Mouse (Mus musculus): ENCODE measurements around the gene Zfp687. TPM values are rescaled to one million over a fixed set of nuclear protein-coding genes. Genes with fewer than 3 reads are reported as not detected.

Gene Zfp687
- polyA plus RNA-seq, 1 experiment from 2014 or later: 9.9 TPM

DNA sequence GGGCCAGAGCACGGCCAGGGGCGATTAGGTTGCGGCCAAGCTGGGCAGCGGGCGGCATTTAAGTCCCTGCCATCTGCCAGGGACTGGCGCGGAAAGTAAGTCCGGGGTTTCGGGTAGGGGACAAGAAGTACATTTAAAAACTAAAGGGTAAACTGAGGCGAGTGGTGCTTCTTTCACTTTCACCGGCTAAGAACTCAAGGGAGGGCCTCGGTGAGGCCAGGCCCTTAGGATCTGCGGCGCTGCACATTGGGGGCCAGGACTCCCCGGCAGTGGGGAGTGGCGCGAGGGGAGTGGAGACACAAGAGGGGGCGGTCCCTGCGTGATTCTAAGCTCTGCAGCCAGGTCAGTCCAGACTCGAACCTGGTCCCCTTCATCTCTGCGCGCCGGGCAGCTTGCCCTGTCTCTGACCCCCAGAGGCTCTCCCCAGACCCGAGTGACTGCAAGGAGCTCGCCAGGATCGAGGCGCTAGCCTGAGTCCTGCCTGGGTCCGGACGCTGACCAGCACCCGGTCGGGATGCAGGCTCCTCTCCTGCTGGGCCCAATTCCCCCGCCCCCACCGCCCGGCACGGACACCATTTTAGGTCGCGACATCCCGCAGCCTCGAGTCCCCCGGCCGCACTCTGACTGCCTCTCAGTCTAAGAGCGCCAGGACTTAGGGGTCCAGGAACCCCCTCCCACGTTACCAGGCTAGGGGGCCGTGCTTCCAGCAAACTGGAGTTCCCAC is 658 bp downstream of the Zfp687 start:
- DNase-seq (ENCODE audit: low spot score) (peak; percentile 74), ATAC-seq (no peak)
- no peak for TF ChIP-seq EP300 (IDR thresholded peaks at IDR 0.05)
- no peak for TF ChIP-seq CTCF (IDR thresholded peaks at IDR 0.05)
- H3K27me3 ChIP-seq (replicated peaks; ENCODE audit: insufficient read depth, low read length): no peaks in the 10 kb centered on the region
- H3K27ac ChIP-seq (ENCODE audit: low read length): peak overlapping the region; percentile 90
- WGBS: 1% methylated on average over 39 of the region's 44 CpGs
- peaks cover 5% of the 10 kb centered on the region; the same call in 1 of the 2 replicates for H3K4me1 ChIP-seq (ENCODE audit: insufficient read depth, low read depth, low read length)
- peak overlapping the region; percentile 85 for H3K4me3 ChIP-seq (ENCODE audit: low read depth, low read length)
- no peaks in the 10 kb centered on the region for H3K9me3 ChIP-seq (ENCODE audit: low read length)
- peak overlapping the region; percentile 92 for H3K4me2 ChIP-seq (replicated peaks; ENCODE audit: low read depth, low read length)
- peaks cover 6% of the 10 kb centered on the region; the same call in 1 of the 2 replicates for H3K36me3 ChIP-seq (ENCODE audit: insufficient read depth, low read length)
- peak overlapping the region; percentile 64 for H3K9ac ChIP-seq (replicated peaks; ENCODE audit: low read depth)

DNA sequence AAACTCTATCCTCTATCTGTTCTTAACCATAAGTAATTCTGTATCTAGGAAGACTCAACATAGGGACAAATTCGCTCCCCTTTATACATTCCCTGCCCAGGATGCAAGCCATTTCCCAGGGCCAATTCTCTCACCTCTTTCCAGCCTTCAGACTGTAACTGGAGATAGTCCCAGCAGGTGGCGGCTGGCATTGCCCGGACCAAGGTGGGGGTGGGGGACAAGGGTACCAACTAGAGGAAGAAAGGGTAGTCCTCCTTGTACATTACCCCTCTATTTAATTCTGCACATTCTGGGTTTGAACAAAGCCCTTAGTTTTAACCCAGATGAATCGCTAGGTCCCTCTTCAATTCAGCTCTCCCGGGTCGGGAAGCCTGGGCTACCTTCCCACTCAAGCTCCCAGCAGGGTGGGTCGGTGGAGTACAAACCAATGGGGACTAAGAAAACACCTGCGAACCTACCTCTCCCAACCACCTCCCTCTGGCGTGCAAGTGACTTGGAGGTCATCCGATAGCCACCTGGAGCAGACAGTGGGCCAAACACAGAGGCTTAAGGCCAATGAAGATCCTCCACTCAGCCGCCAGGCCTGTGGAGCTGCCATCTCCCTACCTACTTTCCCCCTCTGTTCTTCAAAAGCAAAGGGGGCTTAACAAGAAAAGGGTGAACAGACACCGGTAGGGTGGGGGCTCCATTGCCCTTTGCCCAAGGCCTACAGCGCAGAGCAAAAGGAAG is 1.4 kb downstream of the Zfp687 start:
- peak; percentile 21 for DNase-seq (ENCODE audit: low spot score)
- peak overlapping the region; percentile 64 for H3K9ac ChIP-seq (replicated peaks; ENCODE audit: low read depth)
- H3K27ac ChIP-seq (ENCODE audit: low read length): peak overlapping the region; percentile 90
- 14% methylated on average over 13 of the region's 13 CpGs for WGBS
- H3K4me3 ChIP-seq (ENCODE audit: low read depth, low read length): peak overlapping the region; percentile 85
- ATAC-seq: no peak
- H3K36me3 ChIP-seq (ENCODE audit: insufficient read depth, low read length): peaks cover 6% of the 10 kb centered on the region; the same call in 1 of the 2 replicates
- H3K4me1 ChIP-seq (ENCODE audit: insufficient read depth, low read depth, low read length): peaks cover 5% of the 10 kb centered on the region; the same call in 1 of the 2 replicates
- H3K4me2 ChIP-seq (replicated peaks; ENCODE audit: low read depth, low read length): peak overlapping the region; percentile 92
- no peak for TF ChIP-seq EP300 (IDR thresholded peaks at IDR 0.05)
- peak; percentile 37 for TF ChIP-seq CTCF (IDR thresholded peaks at IDR 0.05)
- no peaks in the 10 kb centered on the region for H3K27me3 ChIP-seq (replicated peaks; ENCODE audit: insufficient read depth, low read length)
- H3K9me3 ChIP-seq (ENCODE audit: low read length): no peaks in the 10 kb centered on the region

DNA sequence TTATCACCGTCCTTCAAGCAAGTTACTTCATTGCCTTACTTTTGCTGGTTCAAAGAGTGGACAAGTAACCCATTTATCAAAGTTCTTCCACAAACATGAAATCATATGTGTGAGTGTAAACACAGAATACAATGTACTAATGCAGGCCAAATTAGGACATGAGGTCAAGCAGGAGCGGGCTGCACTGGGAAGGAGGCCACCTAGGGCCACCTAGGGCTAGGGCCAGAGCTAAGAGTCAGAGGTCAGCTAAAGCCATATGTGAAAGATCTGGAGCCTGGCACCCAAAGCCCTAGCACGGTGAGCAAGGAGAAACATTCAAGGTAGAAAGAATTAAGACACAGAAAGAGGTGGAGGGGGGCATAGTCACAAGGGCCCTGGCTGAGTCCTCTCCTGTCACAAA is 2.3 kb downstream of the Zfp687 start:
- Histone ChIP-seq H3K27me3 (replicated peaks; ENCODE audit: insufficient read depth, low read length) (no peaks in the 10 kb centered on the region), H3K27ac (ENCODE audit: low read length) (no peak overlapping the region), H3K4me3 (ENCODE audit: low read depth, low read length) (no peak overlapping the region), H3K9ac (replicated peaks; ENCODE audit: low read depth) (no peak overlapping the region), H3K4me2 (replicated peaks; ENCODE audit: low read depth, low read length) (no peak overlapping the region), H3K36me3 (ENCODE audit: insufficient read depth, low read length) (peaks cover 13% of the 10 kb centered on the region; the same call in 1 of the 2 replicates), H3K4me1 (ENCODE audit: insufficient read depth, low read depth, low read length) (peaks cover 5% of the 10 kb centered on the region; the same call in 1 of the 2 replicates), H3K9me3 (ENCODE audit: low read length) (no peaks in the 10 kb centered on the region)
- WGBS: 72% methylated on average over 3 of the region's 3 CpGs
- DNase-seq (ENCODE audit: low spot score): no peak
- no peak for ATAC-seq
- TF ChIP-seq CTCF (IDR thresholded peaks at IDR 0.05): no peak
- no peak for TF ChIP-seq EP300 (IDR thresholded peaks at IDR 0.05)

DNA sequence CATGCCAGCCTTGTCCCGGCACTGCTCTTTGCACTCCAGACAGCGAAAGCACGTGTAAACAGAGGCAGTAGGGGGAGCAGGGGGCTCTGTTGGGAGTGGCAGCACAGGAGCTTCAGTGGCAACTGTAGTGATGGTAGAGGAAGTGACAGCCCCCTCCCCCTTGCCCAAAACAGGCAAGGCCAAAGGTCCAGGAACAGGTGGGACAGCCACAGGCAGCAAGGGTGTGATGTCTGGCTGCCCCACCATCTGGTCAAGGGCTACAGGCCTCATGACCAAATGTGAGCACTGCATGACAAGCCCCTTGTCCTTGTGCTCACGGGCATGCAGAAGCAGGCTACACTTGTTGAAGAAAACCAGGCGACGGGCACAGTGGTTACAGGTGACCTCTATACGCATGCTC is 4.9 kb downstream of the Zfp687 start:
- DNase-seq (ENCODE audit: low spot score): no peak
- peaks cover 21% of the 10 kb centered on the region; the same call in 1 of the 2 replicates for H3K36me3 ChIP-seq (ENCODE audit: insufficient read depth, low read length)

DNA sequence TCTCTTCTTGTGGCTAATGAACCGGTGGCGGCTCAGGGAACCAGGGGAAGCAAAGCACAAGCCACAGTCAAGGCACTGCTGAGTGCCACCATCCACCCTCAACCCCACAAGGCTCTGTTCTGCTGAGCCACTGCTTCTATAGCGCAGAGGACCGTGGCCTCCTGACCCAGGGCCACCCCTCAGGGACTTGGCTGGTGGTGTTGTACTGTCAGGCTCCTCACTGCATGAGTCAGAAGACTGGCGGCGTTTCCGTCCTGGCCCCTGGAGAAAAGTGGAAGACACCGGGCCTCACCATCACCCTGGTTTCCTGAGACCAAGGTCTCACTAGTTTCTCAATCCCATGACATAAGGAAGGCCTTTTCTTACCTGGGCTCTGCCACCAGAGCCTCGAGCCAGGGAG is 7.5 kb downstream of the Zfp687 start:
- TF ChIP-seq CTCF (IDR thresholded peaks at IDR 0.05): no peak
- TF ChIP-seq EP300 (IDR thresholded peaks at IDR 0.05): no peak
- Histone ChIP-seq H3K9me3 (ENCODE audit: low read length) (no peaks in the 10 kb centered on the region), H3K4me3 (ENCODE audit: low read depth, low read length) (no peak overlapping the region), H3K36me3 (ENCODE audit: insufficient read depth, low read length) (peaks cover 24% of the 10 kb centered on the region; the same call in 1 of the 2 replicates), H3K27ac (ENCODE audit: low read length) (no peak overlapping the region), H3K4me1 (ENCODE audit: insufficient read depth, low read depth, low read length) (no peaks in the 10 kb centered on the region), H3K27me3 (replicated peaks; ENCODE audit: insufficient read depth, low read length) (no peaks in the 10 kb centered on the region), H3K4me2 (replicated peaks; ENCODE audit: low read depth, low read length) (no peak overlapping the region), H3K9ac (replicated peaks; ENCODE audit: low read depth) (no peak overlapping the region)
- 86% methylated on average over 9 of the region's 9 CpGs for WGBS
- ATAC-seq: no peak
- DNase-seq (ENCODE audit: low spot score): no peak

More for the DNA sequence above, 4.9 kb downstream of the Zfp687 start:
- Histone ChIP-seq H3K9ac (replicated peaks; ENCODE audit: low read depth) (no peak overlapping the region), H3K4me1 (ENCODE audit: insufficient read depth, low read depth, low read length) (peaks cover 5% of the 10 kb centered on the region; the same call in 1 of the 2 replicates), H3K27me3 (replicated peaks; ENCODE audit: insufficient read depth, low read length) (no peaks in the 10 kb centered on the region), H3K9me3 (ENCODE audit: low read length) (no peaks in the 10 kb centered on the region), H3K27ac (ENCODE audit: low read length) (no peak overlapping the region), H3K4me3 (ENCODE audit: low read depth, low read length) (no peak overlapping the region), H3K4me2 (replicated peaks; ENCODE audit: low read depth, low read length) (no peak overlapping the region)
- ATAC-seq: no peak
- TF ChIP-seq EP300 (IDR thresholded peaks at IDR 0.05) (no peak), CTCF (IDR thresholded peaks at IDR 0.05) (no peak)
- WGBS: 79% methylated on average over 7 of the region's 7 CpGs

DNA sequence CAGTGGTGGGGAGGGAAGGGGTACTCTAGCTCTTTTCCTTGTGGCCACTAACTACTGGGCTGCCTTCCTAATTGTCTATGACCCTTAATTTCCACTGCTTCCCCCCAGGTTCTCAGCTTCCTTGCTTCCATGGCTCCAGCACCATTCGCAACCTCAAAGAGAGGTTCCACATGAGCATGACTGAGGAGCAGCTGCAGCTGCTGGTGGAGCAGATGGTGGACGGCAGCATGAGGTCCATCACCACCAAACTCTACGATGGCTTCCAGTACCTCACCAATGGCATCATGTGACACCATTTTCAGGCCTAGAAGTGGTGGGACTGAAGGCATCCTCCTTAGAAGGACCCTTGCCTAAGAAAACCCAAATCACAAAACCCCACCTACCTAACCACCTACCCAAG is 9.6 kb downstream of the Zfp687 start:
- H3K27ac ChIP-seq (ENCODE audit: low read length): no peak overlapping the region
- H3K4me2 ChIP-seq (replicated peaks; ENCODE audit: low read depth, low read length): no peak overlapping the region
- WGBS: 89% methylated on average over 3 of the region's 3 CpGs
- H3K36me3 ChIP-seq (ENCODE audit: insufficient read depth, low read length): peaks cover 25% of the 10 kb centered on the region; the same call in 1 of the 2 replicates
- H3K27me3 ChIP-seq (replicated peaks; ENCODE audit: insufficient read depth, low read length): no peaks in the 10 kb centered on the region
- H3K9ac ChIP-seq (replicated peaks; ENCODE audit: low read depth): no peak overlapping the region
- no peak for TF ChIP-seq CTCF (IDR thresholded peaks at IDR 0.05)
- no peak for TF ChIP-seq EP300 (IDR thresholded peaks at IDR 0.05)
- no peak for ATAC-seq
- H3K4me3 ChIP-seq (ENCODE audit: low read depth, low read length): no peak overlapping the region
- H3K9me3 ChIP-seq (ENCODE audit: low read length): no peaks in the 10 kb centered on the region
- H3K4me1 ChIP-seq (ENCODE audit: insufficient read depth, low read depth, low read length): no peaks in the 10 kb centered on the region
- DNase-seq (ENCODE audit: low spot score): no peak
